Mouse (Mus musculus) bone marrow, adult 2 months (tissue): Measurements from ENCODE around the gene Agpat2.

Experiments used
- CTCF ChIP-seq: fragments of 200-500 bp; IDR thresholded peaks from 2 replicates; pipeline ENCODE4 v1.5.1; 2011; ENCODE audit warnings: low read length, control low read depth; ENCODE audit not compliant: control insufficient read depth, insufficient read depth
- POLR2A ChIP-seq: fragments of 200-500 bp; IDR thresholded peaks from 2 replicates; pipeline ENCODE4 v1.6.1; 2011; ENCODE audit warnings: low read depth, mild to moderate bottlenecking, control low read depth, low read length, borderline replicate concordance; ENCODE audit not compliant: control insufficient read depth

GRCm38 (mm10) chr2:26608781-26609180, 4.6 kb upstream of the Agpat2 start:
- TF ChIP-seq POLR2A (no peak), CTCF (no peak)
